Mouse (Mus musculus) forebrain, embryonic 13.5 days (tissue): Measurements from ENCODE around the gene Peli1. TPM values are rescaled to one million over a fixed set of nuclear protein-coding genes. Genes with fewer than 3 reads are reported as not detected.
"Not testable (repeated sequence)": the region's sequence is repeated elsewhere in the genome, so short reads cannot be mapped to it uniquely, and the experiment has no call there.

Source experiments
- ATAC-seq: fragments of 200-750 bp; cut with Nextera tagmentation; 2 replicates; pipeline ENCODE4 v1.8.0; 2017
- H3K27ac ChIP-seq: fragments of 300-500 bp; sonication (generic); 2 replicates; pipeline ENCODE4 v1.5.1; 2015; ENCODE audit warnings: inconsistent platforms, mild to moderate bottlenecking, moderate library complexity
- H3K27me3 ChIP-seq: fragments of 300-500 bp; sonication (generic); 2 replicates; pipeline ENCODE4 v1.6.1; 2015; ENCODE audit warnings: mild to moderate bottlenecking, inconsistent platforms
- H3K36me3 ChIP-seq: fragments of 300-500 bp; sonication (generic); 2 replicates; pipeline ENCODE4 v1.6.1; 2015; ENCODE audit warnings: mild to moderate bottlenecking, inconsistent platforms; ENCODE audit not compliant: poor library complexity, severe bottlenecking
- H3K4me1 ChIP-seq: fragments of 300-500 bp; sonication (generic); 2 replicates; pipeline ENCODE4 v1.6.1; 2015; ENCODE audit warnings: inconsistent platforms
- H3K4me2 ChIP-seq: fragments of 300-500 bp; sonication (generic); 2 replicates; pipeline ENCODE4 v1.6.1; 2015; ENCODE audit warnings: inconsistent platforms, mild to moderate bottlenecking, moderate library complexity
- H3K4me3 ChIP-seq: fragments of 300-500 bp; sonication (generic); 2 replicates; pipeline ENCODE4 v1.5.1; 2015; ENCODE audit warnings: mild to moderate bottlenecking, inconsistent platforms
- H3K9ac ChIP-seq: fragments of 300-500 bp; sonication (generic); 2 replicates; pipeline ENCODE4 v1.6.1; 2015; ENCODE audit warnings: mild to moderate bottlenecking, inconsistent platforms
- H3K9me3 ChIP-seq: fragments of 300-500 bp; sonication (generic); replicated peaks from 2 replicates; pipeline ENCODE4 v1.6.1; 2016; ENCODE audit warnings: inconsistent platforms
- WGBS: fragments of 180-500 bp; shearing (Covaris S2); methylation state at CpG from one replicate; pipeline ENCODE4 v1.1.7; 2015; 5-methylcytosine and 5-hydroxymethylcytosine counted together
- polyA plus RNA-seq: library from polyadenylated mRNA; unstranded; fragments of >200 nt; fragmentation: Nextera tagmentation; extraction: Ambion mirVana; gene quantifications from 2 replicates; pipeline ENCODE4 v1.2.1, GENCODE M21; 2015

The Peli1 gene
- polyA plus RNA-seq, 1 experiment from 2014 or later: 106 TPM

DNA sequence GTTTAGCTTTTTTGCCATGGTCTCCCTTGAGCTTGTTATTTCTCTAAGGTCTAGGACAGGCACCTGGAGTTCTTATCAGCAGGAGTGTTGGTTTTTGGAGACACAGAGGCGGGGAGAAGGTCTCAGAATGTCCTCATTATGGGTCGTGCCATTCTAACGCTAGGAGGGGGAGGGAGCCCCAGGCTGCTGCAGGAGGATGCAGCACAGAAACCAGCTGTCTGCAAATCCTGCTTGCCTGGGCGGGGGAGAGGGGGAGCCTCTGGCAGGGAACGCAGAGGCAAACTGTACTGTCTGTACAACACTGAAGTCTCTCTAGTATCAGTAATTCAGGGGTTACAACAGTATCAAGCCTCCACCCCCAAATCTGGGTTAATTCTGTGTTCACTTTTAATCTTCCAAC, 72.6 kb downstream of the Peli1 start:
- Histone ChIP-seq H3K27me3 (no peaks in the 10 kb centered on the region), H3K4me3 (no peak overlapping the region), H3K4me2 (no peak overlapping the region), H3K36me3 (no peaks in the 10 kb centered on the region), H3K4me1 (peaks cover 8% of the 10 kb centered on the region; the same call in 1 of the 2 replicates), H3K9ac (peak overlapping the region; percentile 40; the same call in 1 of the 2 replicates), H3K27ac (no peak overlapping the region), H3K9me3 (no peaks in the 10 kb centered on the region)
- ATAC-seq: peak; percentile 60; the same call in 1 of the 2 replicates
- 6% methylated on average over 5 of the region's 5 CpGs for WGBS

DNA sequence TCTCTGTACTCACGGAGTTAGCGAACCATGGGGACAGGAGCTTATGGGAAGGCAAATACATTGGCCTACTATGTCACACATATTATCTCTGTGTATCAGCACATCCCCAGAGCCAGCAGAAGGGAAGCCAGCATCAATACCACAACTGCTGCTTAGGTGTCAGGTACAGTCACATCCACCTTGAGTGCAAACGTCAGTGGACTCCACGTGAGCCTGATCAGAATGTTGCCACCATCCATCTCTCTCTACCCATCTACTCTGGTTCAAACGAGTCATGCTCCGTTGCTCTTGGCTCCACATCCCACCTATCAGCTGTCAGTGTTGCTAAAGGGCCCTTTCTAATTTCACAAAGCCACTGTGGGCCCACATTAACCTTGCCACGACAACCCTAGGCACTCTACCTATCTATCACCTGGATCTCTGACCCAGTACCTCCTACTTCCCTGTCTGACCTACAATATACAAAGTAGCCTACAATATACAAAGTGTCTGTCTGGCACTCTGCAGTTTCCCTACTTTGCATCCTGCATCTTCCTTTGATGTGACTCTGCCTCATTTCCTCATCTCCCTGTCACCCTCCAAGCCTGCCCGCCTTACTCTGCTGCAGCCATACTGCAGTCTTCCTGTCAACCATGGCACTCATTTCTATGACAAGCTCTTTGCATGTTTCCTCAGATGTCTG, 73.4 kb downstream of the Peli1 start:
- Histone ChIP-seq H3K4me1 (peaks cover 14% of the 10 kb centered on the region; the same call in 1 of the 2 replicates), H3K27me3 (no peaks in the 10 kb centered on the region), H3K36me3 (no peaks in the 10 kb centered on the region), H3K4me3 (no peak overlapping the region), H3K27ac (no peak overlapping the region), H3K9me3 (no peaks in the 10 kb centered on the region), H3K9ac (no peak overlapping the region), H3K4me2 (no peak overlapping the region)
- ATAC-seq: no peak
- WGBS: 54% methylated on average over 8 of the region's 8 CpGs

GRCm38 (mm10) chr11:21164994-21165560, 74.0 kb downstream of the Peli1 start:
- peaks cover 14% of the 10 kb centered on the region; the same call in 1 of the 2 replicates for H3K4me1 ChIP-seq
- no peaks in the 10 kb centered on the region for H3K27me3 ChIP-seq
- 81% methylated on average over 4 of the region's 4 CpGs for WGBS
- no peak for ATAC-seq
- H3K27ac ChIP-seq: no peak overlapping the region
- no peaks in the 10 kb centered on the region for H3K36me3 ChIP-seq
- H3K9ac ChIP-seq: no peak overlapping the region
- H3K9me3 ChIP-seq: no peaks in the 10 kb centered on the region
- H3K4me2 ChIP-seq: no peak overlapping the region
- H3K4me3 ChIP-seq: no peak overlapping the region

GRCm38 (mm10) chr11:21166495-21167096, 75.5 kb downstream of the Peli1 start:
- H3K4me3 ChIP-seq: no peak overlapping the region
- no peak overlapping the region for H3K27ac ChIP-seq
- no peak for ATAC-seq
- no peak overlapping the region for H3K9ac ChIP-seq
- no peaks in the 10 kb centered on the region for H3K36me3 ChIP-seq
- 92% methylated on average over 2 of the region's 2 CpGs for WGBS
- H3K27me3 ChIP-seq: no peaks in the 10 kb centered on the region
- peaks cover 14% of the 10 kb centered on the region; the same call in 1 of the 2 replicates for H3K4me1 ChIP-seq
- H3K9me3 ChIP-seq: no peaks in the 10 kb centered on the region
- no peak overlapping the region for H3K4me2 ChIP-seq

DNA sequence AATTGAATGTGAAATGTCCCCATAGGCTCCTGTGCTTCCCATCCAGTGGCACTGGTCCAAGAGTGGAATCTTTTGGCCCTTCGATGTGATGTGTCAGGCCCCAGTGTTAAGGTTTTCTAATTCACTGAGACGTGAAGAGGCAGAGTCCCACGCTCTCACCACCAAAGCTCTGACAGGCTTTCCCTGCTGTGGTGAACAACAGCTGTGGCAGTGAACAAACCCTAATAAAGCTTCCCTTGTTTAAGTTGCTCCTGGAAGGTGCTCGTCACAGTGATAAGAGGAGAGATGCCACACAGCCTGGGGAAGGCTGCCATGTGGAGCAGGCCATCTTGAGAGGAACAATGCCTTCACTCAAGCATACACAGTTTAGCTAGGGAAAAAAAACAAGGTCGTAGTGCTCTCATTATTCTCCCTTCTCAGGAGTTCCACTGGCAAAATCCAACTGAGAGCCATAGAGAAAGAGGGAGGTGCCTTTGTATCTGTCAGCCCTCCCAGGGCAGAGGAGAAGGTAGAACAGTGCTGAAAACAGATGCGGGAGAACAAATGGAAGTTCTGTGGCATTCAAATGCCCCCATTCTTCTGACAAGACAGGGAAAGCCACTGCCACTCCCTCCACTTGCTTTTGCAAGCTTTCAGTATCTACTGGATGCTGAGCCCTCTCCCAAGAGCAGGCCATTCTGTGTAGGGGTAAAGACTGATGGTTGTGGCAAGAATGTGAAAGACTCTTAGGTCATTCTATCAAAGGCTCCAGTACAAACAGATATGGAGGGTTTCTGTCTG, 77.9 kb downstream of the Peli1 start:
- Histone ChIP-seq H3K4me3 (no peak overlapping the region), H3K4me1 (peaks cover 6% of the 10 kb centered on the region; the same call in 1 of the 2 replicates), H3K9ac (no peak overlapping the region), H3K9me3 (no peaks in the 10 kb centered on the region), H3K4me2 (no peak overlapping the region), H3K27ac (no peak overlapping the region), H3K27me3 (no peaks in the 10 kb centered on the region), H3K36me3 (no peaks in the 10 kb centered on the region)
- ATAC-seq: no peak; the same call in 1 of the 2 replicates
- WGBS: 25% methylated on average over 6 of the region's 6 CpGs

- H3K27me3 ChIP-seq, H3K4me2 ChIP-seq, ATAC-seq, H3K9me3 ChIP-seq, H3K4me3 ChIP-seq, H3K9ac ChIP-seq, H3K27ac ChIP-seq, H3K4me1 ChIP-seq, H3K36me3 ChIP-seq: not testable (repeated sequence)
- WGBS: 88% methylated on average over 1 of the region's 1 CpGs
Measured at GRCm38 (mm10) chr11:21169608-21169860, 78.4 kb downstream of the Peli1 start.

DNA sequence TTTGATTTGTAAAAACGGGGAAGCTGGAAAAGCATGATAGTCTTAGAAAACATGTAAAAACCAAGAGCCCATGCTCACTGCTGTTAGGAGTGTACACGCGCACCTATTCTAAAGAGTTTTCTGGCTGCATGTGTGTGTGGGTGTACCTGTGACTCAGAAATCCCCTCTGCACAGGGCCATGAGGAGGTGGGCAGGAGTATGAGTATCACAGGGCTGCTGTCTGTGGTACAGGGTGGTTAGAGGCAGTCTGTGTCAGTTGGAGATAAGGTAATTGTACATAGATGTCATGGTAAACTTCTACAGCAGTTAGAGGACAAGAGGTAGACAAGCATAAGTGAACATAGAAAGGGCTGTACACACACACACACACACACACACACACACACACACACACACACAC, 81.2 kb downstream of the Peli1 start:
- Histone ChIP-seq H3K4me1 (peaks cover 6% of the 10 kb centered on the region; the same call in 1 of the 2 replicates), H3K4me2 (no peak overlapping the region), H3K27ac (no peak overlapping the region), H3K36me3 (no peaks in the 10 kb centered on the region), H3K4me3 (no peak overlapping the region), H3K27me3 (no peaks in the 10 kb centered on the region), H3K9me3 (no peaks in the 10 kb centered on the region), H3K9ac (no peak overlapping the region)
- no peak for ATAC-seq
- WGBS: 95% methylated on average over 3 of the region's 3 CpGs

DNA sequence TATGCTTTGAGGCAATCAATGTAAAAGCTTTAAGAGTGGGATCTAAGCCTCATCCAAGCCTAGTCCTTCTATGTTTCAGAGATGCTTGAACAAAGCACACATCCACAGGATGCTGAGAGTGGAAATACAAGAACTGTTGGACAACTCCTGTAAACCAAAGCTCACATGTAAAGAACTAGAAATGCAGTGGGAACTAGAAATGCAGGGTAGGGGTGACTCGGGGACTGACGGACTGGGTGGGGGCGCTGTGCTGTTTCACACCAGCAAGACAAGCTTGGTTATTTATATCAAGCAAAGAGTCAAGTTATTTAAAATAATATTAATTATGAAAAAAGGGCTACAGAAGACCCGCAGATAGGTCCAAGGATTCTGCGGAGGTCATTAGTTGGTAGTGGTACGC, 82.8 kb downstream of the Peli1 start:
- ATAC-seq: no peak
- no peaks in the 10 kb centered on the region for H3K9me3 ChIP-seq
- 94% methylated on average over 6 of the region's 6 CpGs for WGBS

DNA sequence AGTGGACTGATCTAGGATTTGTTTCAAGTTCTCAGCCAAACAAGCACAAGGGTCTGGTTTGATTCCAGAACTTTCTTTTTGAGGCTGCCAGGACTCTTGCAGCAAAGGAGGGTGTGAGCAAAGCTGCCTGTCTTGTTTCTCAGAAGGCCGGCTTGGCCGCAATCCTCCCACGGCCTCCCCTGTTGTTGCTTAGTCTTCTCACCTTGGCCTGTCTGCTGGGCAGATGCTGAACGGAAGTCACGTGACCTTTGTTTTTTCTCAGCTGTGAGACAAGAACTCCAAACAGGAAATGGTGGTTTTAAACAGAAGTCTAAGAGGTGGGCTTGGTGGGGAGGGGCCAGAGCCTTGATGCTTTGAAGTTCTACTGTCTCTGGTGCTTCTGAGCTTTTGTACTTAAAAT, 83.3 kb downstream of the Peli1 start:
- Histone ChIP-seq H3K27ac (no peak overlapping the region), H3K4me3 (no peak overlapping the region), H3K9me3 (no peaks in the 10 kb centered on the region), H3K36me3 (no peaks in the 10 kb centered on the region), H3K4me2 (no peak overlapping the region), H3K4me1 (0 out of 2 replicates have a peak, but pooled peaks cover under 1% of the 10 kb centered on the region), H3K9ac (no peak overlapping the region), H3K27me3 (no peaks in the 10 kb centered on the region)
- WGBS: 80% methylated on average over 5 of the region's 5 CpGs
- no peak for ATAC-seq

More for the DNA sequence above, 82.8 kb downstream of the Peli1 start:
- Histone ChIP-seq H3K4me1 (peaks cover 5% of the 10 kb centered on the region; the same call in 1 of the 2 replicates), H3K4me3 (no peak overlapping the region), H3K9ac (no peak overlapping the region), H3K4me2 (no peak overlapping the region), H3K36me3 (no peaks in the 10 kb centered on the region), H3K27me3 (no peaks in the 10 kb centered on the region), H3K27ac (no peak overlapping the region)

DNA sequence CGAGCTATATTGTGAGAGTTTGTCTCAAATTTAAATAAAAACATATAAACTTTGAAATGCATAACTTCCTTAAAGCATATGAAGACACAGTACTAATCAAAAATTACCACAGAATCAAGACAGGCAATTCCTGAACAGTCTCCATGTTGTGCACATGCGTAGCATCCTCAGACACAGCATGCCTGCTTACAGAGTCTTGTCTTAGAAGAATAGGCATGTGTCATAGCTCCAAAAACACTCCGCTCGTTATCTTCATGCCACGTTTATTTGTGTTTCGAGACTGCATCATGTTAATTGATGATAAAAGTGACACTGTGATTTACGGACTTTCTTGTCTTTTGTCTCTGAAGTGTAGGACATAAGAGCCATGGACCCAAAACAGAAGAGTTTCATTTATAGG, 84.0 kb downstream of the Peli1 start:
- H3K4me2 ChIP-seq: no peak overlapping the region
- H3K36me3 ChIP-seq: no peaks in the 10 kb centered on the region
- no peaks in the 10 kb centered on the region for H3K27me3 ChIP-seq
- ATAC-seq: no peak
- 63% methylated on average over 7 of the region's 7 CpGs for WGBS
- H3K4me3 ChIP-seq: no peak overlapping the region
- no peaks in the 10 kb centered on the region for H3K4me1 ChIP-seq
- H3K9ac ChIP-seq: no peak overlapping the region
- H3K27ac ChIP-seq: no peak overlapping the region
- H3K9me3 ChIP-seq: no peaks in the 10 kb centered on the region

- Histone ChIP-seq H3K4me1 (no peaks in the 10 kb centered on the region), H3K9me3 (no peaks in the 10 kb centered on the region), H3K36me3 (no peaks in the 10 kb centered on the region), H3K27me3 (no peaks in the 10 kb centered on the region), H3K4me3 (no peak overlapping the region), H3K27ac (no peak overlapping the region), H3K9ac (no peak overlapping the region), H3K4me2 (no peak overlapping the region)
- ATAC-seq: no peak
Measured at GRCm38 (mm10) chr11:21176491-21176890, 85.4 kb downstream of the Peli1 start.

DNA sequence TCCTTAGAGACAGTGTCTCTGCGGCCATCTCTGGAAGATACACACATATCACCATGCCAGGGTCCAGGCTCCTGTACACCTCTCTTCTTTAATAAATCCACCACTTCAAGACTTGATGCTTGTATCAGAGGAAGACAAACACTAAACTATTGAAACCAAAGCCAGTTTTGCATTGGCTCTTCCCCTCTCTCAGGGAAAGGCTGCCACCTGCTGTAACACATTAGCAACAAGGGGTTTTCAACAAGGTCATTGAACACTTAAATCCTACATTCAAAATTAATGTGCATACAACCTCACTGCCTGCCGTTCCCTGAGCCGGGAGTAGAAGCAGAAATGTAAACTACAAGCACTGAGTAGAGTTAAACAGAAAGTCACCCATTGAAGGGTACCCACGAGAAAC, 87.3 kb downstream of the Peli1 start:
- Histone ChIP-seq H3K36me3 (no peaks in the 10 kb centered on the region), H3K27me3 (no peaks in the 10 kb centered on the region), H3K4me2 (no peak overlapping the region), H3K27ac (no peak overlapping the region), H3K9me3 (no peaks in the 10 kb centered on the region), H3K9ac (no peak overlapping the region), H3K4me3 (no peak overlapping the region), H3K4me1 (no peaks in the 10 kb centered on the region)
- no peak for ATAC-seq
- WGBS: 67% methylated on average over 4 of the region's 4 CpGs
